Mouse (Mus musculus): ENCODE measurements around the gene Mamdc2.

- TF ChIP-seq CTCF (conservative IDR thresholded peaks at IDR 0.05; ENCODE audit: insufficient read depth, insufficient read length, low read depth, low read length), result no peak
- TF ChIP-seq POLR2A (IDR thresholded peaks at IDR 0.05; ENCODE audit: low read depth, low read length), result no peak
These were observed 31.3 kb upstream of the Mamdc2 start for GRCm38 (mm10) chr19:23479597-23479967.

Measured in kidney, adult 2 months (tissue).